Mouse (Mus musculus): ENCODE measurements at regions not wholly inside any gene's neighbourhood (a gene's known extent, or its start where the extent isn't known, plus 50 kb on each side); places are given as distances from the start of the nearest gene placed in this dataset.

DNA sequence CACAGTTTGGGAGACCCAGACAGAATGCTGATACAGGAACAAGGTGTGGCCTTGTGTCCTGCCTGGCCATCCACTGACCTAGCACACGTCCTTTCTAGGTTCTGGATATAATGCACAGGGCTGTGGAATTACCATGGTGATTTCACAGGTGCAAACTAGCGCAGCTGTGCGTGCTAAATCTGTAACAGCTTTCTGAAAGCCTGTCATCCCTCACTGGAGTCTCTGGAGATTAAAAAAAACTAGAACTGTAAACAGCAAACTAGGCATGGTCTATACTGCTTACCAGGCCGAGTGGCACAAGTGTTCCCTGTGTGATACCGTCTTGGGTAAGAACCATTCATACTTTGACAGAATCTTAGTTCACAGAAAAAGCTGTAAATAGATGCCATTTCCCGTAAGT is 69.9 kb upstream of the Tmtc1 start (continued):
- TF ChIP-seq MAX (IDR thresholded peaks at IDR 0.05; ENCODE audit: low read length) = no peak

DNA sequence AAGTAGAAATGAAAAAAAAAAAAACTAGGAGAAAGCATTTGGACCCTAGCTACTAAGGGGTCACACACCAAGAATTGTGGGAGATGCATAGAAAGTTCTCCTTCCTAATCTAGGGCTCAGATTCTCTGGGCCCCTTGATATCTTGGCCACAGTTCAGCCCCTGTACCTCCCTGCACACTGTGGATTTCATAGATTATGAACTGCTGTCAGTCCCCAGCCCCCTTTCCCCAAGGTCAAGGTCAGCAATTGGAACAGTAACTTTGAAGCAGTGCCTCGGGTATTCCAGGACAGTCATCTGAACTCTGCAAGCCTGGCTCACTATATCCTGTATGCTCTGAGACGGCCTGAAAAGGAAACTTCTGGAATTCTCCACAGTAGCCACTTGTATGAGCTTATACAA is 68.9 kb upstream of the Tmtc1 start:
- no peak for TF ChIP-seq ETS1 (conservative IDR thresholded peaks at IDR 0.05; ENCODE audit: low read depth, low read length)
- TF ChIP-seq UBTF (IDR thresholded peaks at IDR 0.05; ENCODE audit: low read depth, low read length) = no peak
- no peak for TF ChIP-seq CHD1 (IDR thresholded peaks at IDR 0.05; ENCODE audit: low read depth, low read length)
- Histone ChIP-seq H3K36me3 (replicated peaks in 1 of 2; ENCODE audit: control insufficient read depth in 1 of 2, insufficient read depth in 1 of 2, low read length in 1 of 2) (no peaks in the 10 kb centered on the region), H3K4me1 (ENCODE audit: control insufficient read depth in 1 of 2, insufficient read depth in 2 of 2) (peaks cover 3 to 40% of the 10 kb centered on the region in 2 experiments; a peak in 3 of 4 replicates), H3K27me3 (replicated peaks) (no peaks in the 10 kb centered on the region), H3K4me3 (replicated peaks in 1 of 3; ENCODE audit: low read depth in 2 of 3, low read length in 2 of 3, poor library complexity in 1 of 3) (no peak overlapping the region), H3K79me2 (replicated peaks; ENCODE audit: control insufficient read depth, extremely low read depth, insufficient read depth, poor library complexity, severe bottlenecking) (no peaks in the 10 kb centered on the region), H3K27ac (ENCODE audit: insufficient read depth, low read depth) (no peak overlapping the region), H3K9ac (ENCODE audit: insufficient read depth, low read depth) (no peak overlapping the region), H3K9me3 (replicated peaks; ENCODE audit: low read length) (no peaks in the 10 kb centered on the region), H3K4me2 (ENCODE audit: insufficient read depth, low read depth, poor library complexity, severe bottlenecking) (no peak overlapping the region)
- in situ Hi-C loops (cut with MboI; ENCODE audit: low pct_ligation_motif_present, low pct_unique_long_range_greater_than_20kb, low sequenced_read_pairs) (no loop called here), dilution Hi-C loops (cut with MboI; ENCODE audit: extremely low pct_ligation_motif_present, extremely low pct_unique_long_range_greater_than_20kb, low sequenced_read_pairs) (no loop called here)
- DNase-seq (ENCODE audit: extremely low read depth) = no peak

DNA sequence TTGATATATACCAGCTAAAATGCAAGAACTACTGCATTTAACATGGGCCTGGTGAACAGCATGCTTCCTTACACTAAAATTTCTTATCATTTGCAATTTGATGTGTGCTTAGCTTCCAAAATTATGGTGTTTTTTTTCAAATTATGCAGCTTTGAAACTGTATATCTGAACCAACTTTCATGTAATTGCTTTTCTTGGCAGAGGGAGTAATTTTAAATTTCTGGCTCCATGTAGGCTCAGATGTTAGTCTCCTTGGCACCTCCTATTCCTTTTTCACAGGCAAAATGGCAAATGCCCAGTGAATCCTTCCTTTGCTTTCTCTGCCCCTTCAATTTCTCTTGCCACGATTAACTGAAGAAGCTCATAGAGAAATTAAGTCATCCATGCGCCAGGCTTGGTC is 61.1 kb upstream of the Tmtc1 start:
- H3K9ac ChIP-seq (ENCODE audit: insufficient read depth, low read depth) = no peak overlapping the region
- in situ Hi-C loops (cut with MboI; ENCODE audit: low pct_ligation_motif_present, low pct_unique_long_range_greater_than_20kb, low sequenced_read_pairs) = no loop called here
- H3K36me3 ChIP-seq (replicated peaks in 1 of 2; ENCODE audit: control insufficient read depth in 1 of 2, insufficient read depth in 1 of 2, low read length in 1 of 2) = no peaks in the 10 kb centered on the region
- no peaks in the 10 kb centered on the region for H3K27me3 ChIP-seq (replicated peaks)
- H3K4me3 ChIP-seq (replicated peaks in 1 of 3; ENCODE audit: low read depth in 2 of 3, low read length in 2 of 3, poor library complexity in 1 of 3) = no peak overlapping the region
- no peak for DNase-seq (ENCODE audit: extremely low read depth)
- TF ChIP-seq GABPA (IDR thresholded peaks at IDR 0.05; ENCODE audit: insufficient replicate concordance, low read depth, low read length) = no peak
- no peak for TF ChIP-seq JUN (IDR thresholded peaks at IDR 0.05; ENCODE audit: insufficient read depth, low read depth, low read length)
- TF ChIP-seq MAX (IDR thresholded peaks at IDR 0.05; ENCODE audit: low read length) = no peak
- TF ChIP-seq SMC3 (IDR thresholded peaks at IDR 0.05; ENCODE audit: low read depth, low read length) = no peak
- TF ChIP-seq IRF4 (IDR thresholded peaks at IDR 0.05; ENCODE audit: low read depth, low read length) = no peak
- TF ChIP-seq UBTF (IDR thresholded peaks at IDR 0.05; ENCODE audit: low read depth, low read length) = no peak
- H3K4me1 ChIP-seq (ENCODE audit: control insufficient read depth in 1 of 2, insufficient read depth in 2 of 2) = no peaks in the 10 kb centered on the region
- H3K9me3 ChIP-seq (replicated peaks; ENCODE audit: low read length) = no peaks in the 10 kb centered on the region
- no peak overlapping the region for H3K4me2 ChIP-seq (ENCODE audit: insufficient read depth, low read depth, poor library complexity, severe bottlenecking)
- no peak overlapping the region for H3K27ac ChIP-seq (ENCODE audit: insufficient read depth, low read depth)
- dilution Hi-C loops (cut with MboI; ENCODE audit: extremely low pct_ligation_motif_present, extremely low pct_unique_long_range_greater_than_20kb, low sequenced_read_pairs) = no loop called here
- no peaks in the 10 kb centered on the region for H3K79me2 ChIP-seq (replicated peaks; ENCODE audit: control insufficient read depth, extremely low read depth, insufficient read depth, poor library complexity, severe bottlenecking)

DNA sequence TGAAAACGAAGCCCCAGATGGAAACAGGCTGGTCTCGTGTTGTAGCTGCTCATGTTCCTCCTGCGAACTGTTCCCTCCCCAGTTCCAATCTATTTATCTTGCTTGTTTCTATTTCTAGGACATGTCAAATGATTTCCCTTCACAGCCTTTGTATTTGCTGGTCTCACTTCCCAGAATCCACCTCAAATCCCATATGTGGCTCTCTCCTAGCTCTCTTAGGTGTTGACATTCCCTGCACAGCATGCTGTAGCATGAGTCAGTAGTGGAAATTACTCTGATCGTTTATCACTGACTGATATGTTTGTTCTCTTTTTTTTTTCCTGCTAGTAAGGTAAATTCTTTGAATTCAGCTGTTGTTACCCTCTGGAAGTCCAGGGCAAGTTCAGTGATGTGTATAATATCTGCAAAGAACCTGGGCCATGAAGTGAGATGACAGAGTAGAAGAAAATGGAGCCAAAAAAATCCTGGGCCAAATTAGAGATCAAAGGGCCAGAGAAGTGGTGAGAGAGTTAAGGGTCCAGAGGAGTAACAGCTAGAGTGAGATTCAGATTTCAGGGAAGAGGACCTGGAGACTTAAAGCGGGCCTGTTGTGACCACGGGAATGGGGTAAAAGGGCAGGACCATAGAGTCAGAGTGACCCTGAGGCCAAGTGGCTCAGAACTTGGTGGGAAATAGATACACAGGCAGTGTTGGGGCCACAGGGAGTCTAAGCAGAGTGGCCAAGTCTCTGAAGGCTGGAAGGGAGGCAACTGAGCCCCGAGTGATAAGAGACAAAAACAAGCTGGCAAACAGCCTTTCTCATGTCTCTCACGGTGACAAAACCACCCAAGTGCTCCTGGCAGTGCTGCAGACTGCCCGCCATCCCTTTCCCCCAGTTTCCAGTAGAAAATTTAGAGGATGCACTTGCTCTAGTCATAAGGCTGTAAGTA is 56.3 kb upstream of the Tmtc1 start:
- dilution Hi-C loops (cut with MboI; ENCODE audit: extremely low pct_ligation_motif_present, extremely low pct_unique_long_range_greater_than_20kb, low sequenced_read_pairs) (no loop called here), in situ Hi-C loops (cut with MboI; ENCODE audit: low pct_ligation_motif_present, low pct_unique_long_range_greater_than_20kb, low sequenced_read_pairs) (no loop called here)
- peaks cover 3 to 7% of the 10 kb centered on the region in 2 experiments; a peak in 3 of 4 replicates for H3K4me1 ChIP-seq (ENCODE audit: control insufficient read depth in 1 of 2, insufficient read depth in 2 of 2)
- H3K27ac ChIP-seq (ENCODE audit: insufficient read depth, low read depth) = no peak overlapping the region
- H3K79me2 ChIP-seq (replicated peaks; ENCODE audit: control insufficient read depth, extremely low read depth, insufficient read depth, poor library complexity, severe bottlenecking) = no peaks in the 10 kb centered on the region
- H3K27me3 ChIP-seq (replicated peaks) = no peaks in the 10 kb centered on the region
- no peak for TF ChIP-seq NRF1 (IDR thresholded peaks at IDR 0.05; ENCODE audit: low read depth, low read length)
- no peak for TF ChIP-seq JUND (conservative IDR thresholded peaks at IDR 0.05; ENCODE audit: low read depth, low read length)
- no peak for TF ChIP-seq EP300 (IDR thresholded peaks at IDR 0.05; ENCODE audit: low read length)
- TF ChIP-seq UBTF (IDR thresholded peaks at IDR 0.05; ENCODE audit: low read depth, low read length) = no peak
- DNase-seq (ENCODE audit: extremely low read depth) = no peak
- no peak overlapping the region for H3K9ac ChIP-seq (ENCODE audit: insufficient read depth, low read depth)
- no peaks in the 10 kb centered on the region for H3K9me3 ChIP-seq (replicated peaks; ENCODE audit: low read length)
- H3K36me3 ChIP-seq (replicated peaks in 1 of 2; ENCODE audit: control insufficient read depth in 1 of 2, insufficient read depth in 1 of 2, low read length in 1 of 2) = no peaks in the 10 kb centered on the region
- no peak overlapping the region for H3K4me3 ChIP-seq (replicated peaks in 1 of 3; ENCODE audit: low read depth in 2 of 3, low read length in 2 of 3, poor library complexity in 1 of 3)
- no peak overlapping the region for H3K4me2 ChIP-seq (ENCODE audit: insufficient read depth, low read depth, poor library complexity, severe bottlenecking)
